Mouse (Mus musculus): Measurements from ENCODE around the gene Crygs. TPM values are rescaled to one million over a fixed set of nuclear protein-coding genes. Genes with fewer than 3 reads are reported as not detected.

Gene Crygs
- not detected in 2 replicates for polyA plus RNA-seq (2014; fragmentation: Nextera tagmentation; extraction: Ambion mirVana)

GRCm38 (mm10) chr16:22811477-22811876 lies at the start of gene Crygs:
TSS of gene Crygs (minus strand) at chr16:22811577.
- Histone ChIP-seq H3K36me3 (ENCODE audit: control insufficient read depth, insufficient read depth, low read length) (no peaks in the 10 kb centered on the region), H3K27ac (ENCODE audit: low read depth, low read length) (no peak within 1 kb of the TSS), H3K4me1 (replicated peaks; ENCODE audit: control insufficient read depth, insufficient read depth, low read length) (no peaks in the 10 kb centered on the region), H3K9ac (ENCODE audit: low read depth, low read length) (no peak within 1 kb of the TSS), H3K27me3 (replicated peaks; ENCODE audit: control insufficient read depth, insufficient read depth, low read length) (no peaks in the 10 kb centered on the region), H3K4me3 (ENCODE audit: low read depth, low read length) (no peak within 1 kb of the TSS), H3K9me3 (ENCODE audit: control insufficient read depth, low read length) (no peaks in the 10 kb centered on the region), H3K4me2 (no peak within 1 kb of the TSS)
- ATAC-seq (replicated peaks; ENCODE audit: low FRiP score): no peak
- DNase-seq (ENCODE audit: low spot score): no peak
- WGBS: 66% methylated on average over 2 of the region's 2 CpGs

GRCm38 (mm10) chr16:22857431-22858113 lies 46.2 kb upstream of the Crygs start, which contains the start of the genes Tbccd1 and Dnajb11:
TSS of gene Tbccd1 (minus strand) at chr16:22857669.
TSS of gene Dnajb11 (plus strand) at chr16:22857845.
- Histone ChIP-seq H3K4me1 (replicated peaks; ENCODE audit: control insufficient read depth, insufficient read depth, low read length) (peaks cover 19% of the 10 kb centered on the region), H3K27me3 (replicated peaks; ENCODE audit: control insufficient read depth, insufficient read depth, low read length) (no peaks in the 10 kb centered on the region), H3K4me2 (peak within 1 kb of the TSS; percentile 83), H3K9ac (ENCODE audit: low read depth, low read length) (peak within 1 kb of the TSS; percentile 85), H3K36me3 (ENCODE audit: control insufficient read depth, insufficient read depth, low read length) (peaks cover 5% of the 10 kb centered on the region; the same call in 1 of the 2 replicates), H3K27ac (ENCODE audit: low read depth, low read length) (peak within 1 kb of the TSS; percentile 92), H3K9me3 (ENCODE audit: control insufficient read depth, low read length) (no peaks in the 10 kb centered on the region), H3K4me3 (ENCODE audit: low read depth, low read length) (peak within 1 kb of the TSS; percentile 96)
- ATAC-seq (replicated peaks; ENCODE audit: low FRiP score) (peak; percentile 97), DNase-seq (ENCODE audit: low spot score) (peak; percentile 96)
- WGBS: under 1% methylated on average over 62 of the region's 62 CpGs

- peak; percentile 63 for ATAC-seq (replicated peaks; ENCODE audit: low FRiP score)
- WGBS: 5% methylated on average over 9 of the region's 9 CpGs
Measured at GRCm38 (mm10) chr16:22856773-22857172, 45.4 kb upstream of the Crygs start.

GRCm38 (mm10) chr16:22852709-22853108 lies 41.3 kb upstream of the Crygs start:
- DNase-seq (ENCODE audit: low spot score): no peak
- peak; percentile 21; the same call in 1 of the 2 replicates for ATAC-seq (replicated peaks; ENCODE audit: low FRiP score)
- H3K27me3 ChIP-seq (replicated peaks; ENCODE audit: control insufficient read depth, insufficient read depth, low read length): no peaks in the 10 kb centered on the region
- 75% methylated on average over 4 of the region's 4 CpGs for WGBS
- peak overlapping the region; percentile 49 for H3K4me2 ChIP-seq
- H3K27ac ChIP-seq (ENCODE audit: low read depth, low read length): peak overlapping the region; percentile 46
- peaks cover 19% of the 10 kb centered on the region for H3K4me1 ChIP-seq (replicated peaks; ENCODE audit: control insufficient read depth, insufficient read depth, low read length)
- H3K9ac ChIP-seq (ENCODE audit: low read depth, low read length): 0 out of 2 replicates have a peak overlapping the region, but pooled peaks have one; percentile 27
- no peaks in the 10 kb centered on the region; the same call in 1 of the 2 replicates for H3K36me3 ChIP-seq (ENCODE audit: control insufficient read depth, insufficient read depth, low read length)
- H3K9me3 ChIP-seq (ENCODE audit: control insufficient read depth, low read length): no peaks in the 10 kb centered on the region
- H3K4me3 ChIP-seq (ENCODE audit: low read depth, low read length): no peak overlapping the region

More at GRCm38 (mm10) chr16:22856773-22857172, 45.4 kb upstream of the Crygs start:
- peaks cover 3% of the 10 kb centered on the region; the same call in 1 of the 2 replicates for H3K36me3 ChIP-seq (ENCODE audit: control insufficient read depth, insufficient read depth, low read length)
- peak overlapping the region; percentile 63 for H3K9ac ChIP-seq (ENCODE audit: low read depth, low read length)
- no peaks in the 10 kb centered on the region for H3K9me3 ChIP-seq (ENCODE audit: control insufficient read depth, low read length)
- H3K4me2 ChIP-seq: peak overlapping the region; percentile 83
- peak overlapping the region; percentile 96 for H3K4me3 ChIP-seq (ENCODE audit: low read depth, low read length)
- DNase-seq (ENCODE audit: low spot score): no peak
- peak overlapping the region; percentile 92 for H3K27ac ChIP-seq (ENCODE audit: low read depth, low read length)
- no peaks in the 10 kb centered on the region for H3K27me3 ChIP-seq (replicated peaks; ENCODE audit: control insufficient read depth, insufficient read depth, low read length)
- peaks cover 24% of the 10 kb centered on the region for H3K4me1 ChIP-seq (replicated peaks; ENCODE audit: control insufficient read depth, insufficient read depth, low read length)

- WGBS: 87% methylated on average over 1 of the region's 1 CpGs
- H3K27me3 ChIP-seq (replicated peaks; ENCODE audit: control insufficient read depth, insufficient read depth, low read length): no peaks in the 10 kb centered on the region
- H3K4me3 ChIP-seq (ENCODE audit: low read depth, low read length): no peak overlapping the region
- no peak for ATAC-seq (replicated peaks; ENCODE audit: low FRiP score)
- no peak overlapping the region for H3K4me2 ChIP-seq
- H3K27ac ChIP-seq (ENCODE audit: low read depth, low read length): no peak overlapping the region
- H3K4me1 ChIP-seq (replicated peaks; ENCODE audit: control insufficient read depth, insufficient read depth, low read length): peaks cover 15% of the 10 kb centered on the region; the same call in 1 of the 2 replicates
- no peaks in the 10 kb centered on the region for H3K9me3 ChIP-seq (ENCODE audit: control insufficient read depth, low read length)
- no peak overlapping the region for H3K9ac ChIP-seq (ENCODE audit: low read depth, low read length)
- no peaks in the 10 kb centered on the region for H3K36me3 ChIP-seq (ENCODE audit: control insufficient read depth, insufficient read depth, low read length)
- no peak for DNase-seq (ENCODE audit: low spot score)
Measured at GRCm38 (mm10) chr16:22848331-22848730, 37.0 kb upstream of the Crygs start.

- Histone ChIP-seq H3K27ac (ENCODE audit: low read depth, low read length) (no peak overlapping the region), H3K27me3 (replicated peaks; ENCODE audit: control insufficient read depth, insufficient read depth, low read length) (no peaks in the 10 kb centered on the region), H3K4me1 (replicated peaks; ENCODE audit: control insufficient read depth, insufficient read depth, low read length) (peaks cover 14% of the 10 kb centered on the region; the same call in 1 of the 2 replicates), H3K4me3 (ENCODE audit: low read depth, low read length) (no peak overlapping the region), H3K9ac (ENCODE audit: low read depth, low read length) (no peak overlapping the region), H3K4me2 (no peak overlapping the region), H3K9me3 (ENCODE audit: control insufficient read depth, low read length) (no peaks in the 10 kb centered on the region), H3K36me3 (ENCODE audit: control insufficient read depth, insufficient read depth, low read length) (no peaks in the 10 kb centered on the region)
- DNase-seq (ENCODE audit: low spot score) (no peak), ATAC-seq (replicated peaks; ENCODE audit: low FRiP score) (no peak)
- 76% methylated on average over 1 of the region's 1 CpGs for WGBS
Measured at GRCm38 (mm10) chr16:22847686-22848085, 36.3 kb upstream of the Crygs start.

- no peak for DNase-seq (ENCODE audit: low spot score)
- Histone ChIP-seq H3K9me3 (ENCODE audit: control insufficient read depth, low read length) (no peaks in the 10 kb centered on the region), H3K4me1 (replicated peaks; ENCODE audit: control insufficient read depth, insufficient read depth, low read length) (peaks cover 9% of the 10 kb centered on the region; the same call in 1 of the 2 replicates), H3K4me3 (ENCODE audit: low read depth, low read length) (no peak overlapping the region), H3K4me2 (no peak overlapping the region), H3K36me3 (ENCODE audit: control insufficient read depth, insufficient read depth, low read length) (no peaks in the 10 kb centered on the region), H3K27me3 (replicated peaks; ENCODE audit: control insufficient read depth, insufficient read depth, low read length) (no peaks in the 10 kb centered on the region), H3K27ac (ENCODE audit: low read depth, low read length) (no peak overlapping the region), H3K9ac (ENCODE audit: low read depth, low read length) (no peak overlapping the region)
- 82% methylated on average over 4 of the region's 4 CpGs for WGBS
- no peak for ATAC-seq (replicated peaks; ENCODE audit: low FRiP score)
Measured at GRCm38 (mm10) chr16:22845481-22845880, 34.1 kb upstream of the Crygs start.

- Histone ChIP-seq H3K4me1 (replicated peaks; ENCODE audit: control insufficient read depth, insufficient read depth, low read length) (peaks cover 9% of the 10 kb centered on the region; the same call in 1 of the 2 replicates), H3K36me3 (ENCODE audit: control insufficient read depth, insufficient read depth, low read length) (no peaks in the 10 kb centered on the region), H3K4me2 (peak overlapping the region; percentile 81), H3K27ac (ENCODE audit: low read depth, low read length) (no peak overlapping the region), H3K9ac (ENCODE audit: low read depth, low read length) (no peak overlapping the region; the same call in 1 of the 2 replicates), H3K27me3 (replicated peaks; ENCODE audit: control insufficient read depth, insufficient read depth, low read length) (no peaks in the 10 kb centered on the region), H3K9me3 (ENCODE audit: control insufficient read depth, low read length) (no peaks in the 10 kb centered on the region), H3K4me3 (ENCODE audit: low read depth, low read length) (peak overlapping the region; percentile 53)
- DNase-seq (ENCODE audit: low spot score) (no peak), ATAC-seq (replicated peaks; ENCODE audit: low FRiP score) (no peak)
- WGBS: 68% methylated on average over 5 of the region's 5 CpGs
Measured at GRCm38 (mm10) chr16:22844834-22845233, 33.5 kb upstream of the Crygs start.

Measured in liver, embryonic 11.5 days (tissue).